8 mouse cellular contexts compared by ENCODE assay signal in the genomic region with DNA sequence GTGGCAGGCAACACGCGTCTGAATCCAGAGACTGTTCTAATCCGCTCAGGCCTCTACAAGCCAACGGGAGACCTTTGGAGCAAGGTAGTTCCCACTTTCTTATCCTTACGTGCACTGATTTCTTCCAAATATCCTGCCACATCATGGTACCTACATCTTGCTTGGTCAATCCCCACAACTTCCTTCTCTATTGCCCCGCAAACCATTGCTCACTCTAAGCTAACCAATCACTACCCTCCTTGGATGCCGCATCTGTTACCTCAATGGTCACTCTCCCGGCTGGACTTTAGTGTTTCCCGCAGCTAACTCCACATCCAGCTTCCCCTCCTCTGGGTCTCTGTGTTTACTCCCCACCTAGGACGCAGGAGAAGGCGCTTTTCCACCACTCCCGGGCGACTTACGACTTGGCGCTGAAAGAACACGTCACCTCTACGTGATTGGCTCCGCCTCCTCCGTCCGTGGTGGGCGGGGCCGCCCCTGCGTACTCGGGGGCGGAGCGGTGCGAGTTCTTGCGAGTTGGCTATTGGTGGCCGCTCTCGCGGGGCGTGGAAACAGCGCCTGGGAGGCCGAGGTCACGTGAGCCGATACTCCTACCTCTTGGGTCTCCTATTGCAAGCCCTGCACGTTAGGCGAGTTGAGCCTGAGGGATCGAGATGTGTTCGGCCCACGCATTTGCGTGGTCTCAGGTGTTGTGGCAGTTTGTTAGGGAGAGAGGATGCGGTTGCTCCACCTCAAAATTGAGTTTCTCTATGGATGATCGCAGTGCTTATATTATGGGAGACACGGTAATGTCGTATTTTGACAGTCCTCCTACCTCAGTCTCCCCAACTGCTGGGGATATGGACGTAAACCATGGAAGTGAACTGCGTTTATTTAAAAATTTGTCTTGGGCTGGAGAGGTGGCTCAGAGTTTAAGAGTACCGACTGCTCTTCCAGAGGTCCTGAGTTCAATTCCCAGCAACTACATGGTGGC. TPM values are rescaled to one million over a fixed set of nuclear protein-coding genes. Genes with fewer than 3 reads are reported as not detected.
DNase-seq lines count a peak whose midpoint lies in the region; ATAC-seq lines count a peak whose summit lies in the region.

A gene (minus strand): TSS at position 453 of the 973 bp plus-strand sequence.

- peaks cover 19% of the 10 kb centered on the region for H3K36me3 ChIP-seq in heart, embryonic 13.5 days
- peaks cover 27% of the 10 kb centered on the region for H3K36me3 ChIP-seq in liver, embryonic 12.5 days
- 0 out of 2 replicates have a peak, but pooled peaks cover 3% of the 10 kb centered on the region for H3K36me3 ChIP-seq in stomach, embryonic 15.5 days

- 1% methylated on average over 49 of the region's 49 CpGs for WGBS in heart, embryonic 13.5 days
- WGBS in liver, embryonic 12.5 days (ENCODE audit: insufficient replicate concordance), result 1% methylated on average over 49 of the region's 49 CpGs
- 1% methylated on average over 49 of the region's 49 CpGs for WGBS in stomach, embryonic 15.5 days

- ATAC-seq in heart, embryonic 13.5 days (ENCODE audit: extremely low read depth, insufficient number of reproducible peaks, low FRiP score, low TSS enrichment), result peak; percentile 99
- ATAC-seq in liver, embryonic 12.5 days, result peak; percentile 98
- ATAC-seq in stomach, embryonic 15.5 days (ENCODE audit: insufficient read depth, low FRiP score, low read depth), result peak; percentile 97

- H3K9me3 ChIP-seq in heart, embryonic 13.5 days, result no peaks in the 10 kb centered on the region
- no peaks in the 10 kb centered on the region for H3K9me3 ChIP-seq in liver, embryonic 12.5 days (replicated peaks)
- no peaks in the 10 kb centered on the region for H3K9me3 ChIP-seq in stomach, embryonic 15.5 days

- peak within 1 kb of the TSS; percentile 93 for H3K4me2 ChIP-seq in heart, embryonic 13.5 days
- peak within 1 kb of the TSS; percentile 80 for H3K4me2 ChIP-seq in liver, embryonic 12.5 days
- H3K4me2 ChIP-seq in stomach, embryonic 15.5 days, result peak within 1 kb of the TSS; percentile 86

- H3K4me3 ChIP-seq in brown adipose tissue, adult 24 weeks (ENCODE audit: insufficient read depth, low read depth, low read length), result peak within 1 kb of the TSS; percentile 82
- peak within 1 kb of the TSS; percentile 85 for H3K4me3 ChIP-seq in heart, embryonic 13.5 days
- H3K4me3 ChIP-seq in liver, embryonic 12.5 days, result peak within 1 kb of the TSS; percentile 73
- peak within 1 kb of the TSS; percentile 83 for H3K4me3 ChIP-seq in stomach, embryonic 15.5 days (replicated peaks)

- H3K27me3 ChIP-seq in heart, embryonic 13.5 days (replicated peaks), result no peaks in the 10 kb centered on the region
- H3K27me3 ChIP-seq in liver, embryonic 12.5 days (replicated peaks), result no peaks in the 10 kb centered on the region
- H3K27me3 ChIP-seq in stomach, embryonic 15.5 days (replicated peaks), result no peaks in the 10 kb centered on the region

- no peaks in the 10 kb centered on the region for H3K4me1 ChIP-seq in brown adipose tissue, adult 24 weeks (ENCODE audit: control insufficient read depth, insufficient read depth, insufficient read length, low read length)
- H3K4me1 ChIP-seq in heart, embryonic 13.5 days, result peaks cover 24% of the 10 kb centered on the region
- peaks cover 22% of the 10 kb centered on the region for H3K4me1 ChIP-seq in liver, embryonic 12.5 days
- 0 out of 2 replicates have a peak, but pooled peaks cover 8% of the 10 kb centered on the region for H3K4me1 ChIP-seq in stomach, embryonic 15.5 days

- H3K27ac ChIP-seq in brown adipose tissue, adult 24 weeks (replicated peaks; ENCODE audit: low read depth, low read length), result peak within 1 kb of the TSS; percentile 4; the same call in 1 of the 2 replicates
- H3K27ac ChIP-seq in heart, embryonic 13.5 days (replicated peaks), result peak within 1 kb of the TSS; percentile 64
- peak within 1 kb of the TSS; percentile 57 for H3K27ac ChIP-seq in liver, embryonic 12.5 days
- peak within 1 kb of the TSS; percentile 37; the same call in 1 of the 2 replicates for H3K27ac ChIP-seq in stomach, embryonic 15.5 days

- H3K9ac ChIP-seq in heart, embryonic 13.5 days, result peak within 1 kb of the TSS; percentile 89
- peak within 1 kb of the TSS; percentile 78 for H3K9ac ChIP-seq in liver, embryonic 12.5 days
- peak within 1 kb of the TSS; percentile 73 for H3K9ac ChIP-seq in stomach, embryonic 15.5 days

- peak; percentile 99 for DNase-seq in CD4-positive, CD25-positive, alpha-beta regulatory T cell, adult 2 months (ENCODE audit: low read depth, low spot score)
- peak; percentile 74 for DNase-seq in fat pad, adult 2 months (ENCODE audit: extremely low read depth, low read depth, low spot score)
- DNase-seq in kidney, postnatal 10 days, result peak; percentile 97
- peak; percentile 92 to 94 for DNase-seq in natural killer cell, adult 2 months (ENCODE audit: low spot score in 2 of 2)

RNA-seq across cellular contexts. Expression of the gene that starts here (rescaled TPM):
- polyA plus RNA-seq in brown adipose tissue, adult 24 weeks (2012; ENCODE audit: insufficient read depth, insufficient read length, missing spikeins), result 17.2 and 19.6 TPM in 2 replicates
- polyA plus RNA-seq in heart, embryonic 13.5 days (2015; fragmentation: Nextera tagmentation; extraction: Ambion mirVana), result 31.0 and 33.6 TPM in 2 replicates
- 24.5 and 25.6 TPM in 2 replicates for polyA plus RNA-seq in liver, embryonic 12.5 days (2016; fragmentation: Nextera tagmentation; extraction: Ambion mirVana)
- 39.9 and 41.5 TPM in 2 replicates for polyA plus RNA-seq in stomach, embryonic 15.5 days (2015; fragmentation: Nextera tagmentation; extraction: Ambion mirVana)

Comparison
In these comparisons a context has a peak if more than half of its experiments do, and no peak if none do; other contexts are left out.
1. Peak in every context shown above with its lines: DNase-seq, ATAC-seq, H3K4me3 ChIP-seq and H3K27ac ChIP-seq.
2. H3K27ac ChIP-seq: peak in every context shown above with its lines; median percentile 64 in heart, embryonic 13.5 days; 57 in liver, embryonic 12.5 days; 37 in stomach, embryonic 15.5 days; 4 in brown adipose tissue, adult 24 weeks.